Mouse (Mus musculus) granulocyte monocyte progenitor cell, adult 5-6 weeks (primary cell): ENCODE data around the gene Tubb3. TPM values are rescaled to one million over a fixed set of nuclear protein-coding genes. Genes with fewer than 3 reads are reported as not detected.

Experiments
- total RNA-seq, 2 experiments: library from RNA; stranded (forward) in 1 of 2; stranded (reverse) in 1 of 2; fragments of 200-712, 200-1000 nt in 1 of 2; fragments of >200 nt in 1 of 2; fragmentation: Nextera tagmentation in 1 of 2; gene quantifications; 2 replicates each; pipeline ENCODE4 v1.2.3; 2014 to 2017

Gene Tubb3
- total RNA-seq, 2 experiments from 2014 or later: not detected

Other genes with a start within 250 kb of the Tubb3 start
- gene Dpep1, start 225.2 kb upstream of the Tubb3 start, total RNA-seq (2014; fragmentation: Nextera tagmentation): not detected in 2 replicates
- not detected in 2 replicates for gene Dpep1, start 225.2 kb upstream of the Tubb3 start, total RNA-seq (2017)
- 22.6 and 37.6 TPM in 2 replicates for gene Chmp1a, start 198.7 kb upstream of the Tubb3 start, total RNA-seq (2014; fragmentation: Nextera tagmentation)
- gene Chmp1a, start 198.7 kb upstream of the Tubb3 start, total RNA-seq (2017): 28.3 and 35.4 TPM in 2 replicates
- gene Spata33, start 198.6 kb upstream of the Tubb3 start, total RNA-seq (2014; fragmentation: Nextera tagmentation): 0.51 and 0.80 TPM in 2 replicates
- gene Spata33, start 198.6 kb upstream of the Tubb3 start, total RNA-seq (2017): 0.36 and 0.39 TPM in 2 replicates
- 26.7 and 54.5 TPM in 2 replicates for gene Cdk10, start 186.6 kb upstream of the Tubb3 start, total RNA-seq (2014; fragmentation: Nextera tagmentation)
- gene Cdk10, start 186.6 kb upstream of the Tubb3 start, total RNA-seq (2017): 39.4 and 39.9 TPM in 2 replicates
- 1.5 and 3.9 TPM in 2 replicates for gene Spata2l, start 175.2 kb upstream of the Tubb3 start, total RNA-seq (2014; fragmentation: Nextera tagmentation)
- gene Spata2l, start 175.2 kb upstream of the Tubb3 start, total RNA-seq (2017): 1.0 and 4.3 TPM in 2 replicates
- gene Zfp276, start 157.2 kb upstream of the Tubb3 start, total RNA-seq (2014; fragmentation: Nextera tagmentation): 10.7 and 13.9 TPM in 2 replicates
- gene Zfp276, start 157.2 kb upstream of the Tubb3 start, total RNA-seq (2017): 7.8 and 9.9 TPM in 2 replicates
- gene Vps9d1, start 157.1 kb upstream of the Tubb3 start, total RNA-seq (2014; fragmentation: Nextera tagmentation): 14.1 and 19.6 TPM in 2 replicates
- 11.9 and 20.8 TPM in 2 replicates for gene Vps9d1, start 157.1 kb upstream of the Tubb3 start, total RNA-seq (2017)
- gene Fanca, start 92.8 kb upstream of the Tubb3 start, total RNA-seq (2014; fragmentation: Nextera tagmentation): 52.0 and 70.0 TPM in 2 replicates
- gene Fanca, start 92.8 kb upstream of the Tubb3 start, total RNA-seq (2017): 30.2 and 39.5 TPM in 2 replicates
- not detected in 2 replicates for gene Spire2, start 78.7 kb upstream of the Tubb3 start, total RNA-seq (2014; fragmentation: Nextera tagmentation)
- 0.13 TPM in 1 of 2 replicates, not detected in the other for gene Spire2, start 78.7 kb upstream of the Tubb3 start, total RNA-seq (2017)
- gene Tcf25, start 37.7 kb upstream of the Tubb3 start, total RNA-seq (2014; fragmentation: Nextera tagmentation): 110 and 113 TPM in 2 replicates
- gene Tcf25, start 37.7 kb upstream of the Tubb3 start, total RNA-seq (2017): 194 and 224 TPM in 2 replicates
- 0.28 TPM in 1 of 2 replicates, not detected in the other for gene Mc1r, start 4.3 kb upstream of the Tubb3 start, total RNA-seq (2014; fragmentation: Nextera tagmentation)
- gene Mc1r, start 4.3 kb upstream of the Tubb3 start, total RNA-seq (2017): 0.05 TPM in 1 of 2 replicates, not detected in the other
- gene Def8, start 12.1 kb downstream of the Tubb3 start, total RNA-seq (2014; fragmentation: Nextera tagmentation): 55.6 and 58.3 TPM in 2 replicates
- gene Def8, start 12.1 kb downstream of the Tubb3 start, total RNA-seq (2017): 57.5 and 75.5 TPM in 2 replicates
- 38.4 and 42.1 TPM in 2 replicates for gene Afg3l1, start 66.5 kb downstream of the Tubb3 start, total RNA-seq (2014; fragmentation: Nextera tagmentation)
- 21.2 and 25.0 TPM in 2 replicates for gene Afg3l1, start 66.5 kb downstream of the Tubb3 start, total RNA-seq (2017)
- not detected in 2 replicates for gene Dbndd1, start 104.0 kb downstream of the Tubb3 start, total RNA-seq (2014; fragmentation: Nextera tagmentation)
- gene Dbndd1, start 104.0 kb downstream of the Tubb3 start, total RNA-seq (2017): not detected in 2 replicates
- gene Gas8, start 107.4 kb downstream of the Tubb3 start, total RNA-seq (2014; fragmentation: Nextera tagmentation): 6.5 and 7.5 TPM in 2 replicates
- gene Gas8, start 107.4 kb downstream of the Tubb3 start, total RNA-seq (2017): 12.1 and 13.6 TPM in 2 replicates
- 3.8 and 6.0 TPM in 2 replicates for gene Rhou, start 242.5 kb downstream of the Tubb3 start, total RNA-seq (2014; fragmentation: Nextera tagmentation)
- 4.8 and 5.3 TPM in 2 replicates for gene Rhou, start 242.5 kb downstream of the Tubb3 start, total RNA-seq (2017)